Mouse (Mus musculus): ENCODE measurements at regions not wholly inside any gene's neighbourhood (a gene's known extent, or its start where the extent isn't known, plus 50 kb on each side); places are given as distances from the start of the nearest gene placed in this dataset.
"Not testable (repeated sequence)": the region's sequence is repeated elsewhere in the genome, so short reads cannot be mapped to it uniquely, and the experiment has no call there.

DNA sequence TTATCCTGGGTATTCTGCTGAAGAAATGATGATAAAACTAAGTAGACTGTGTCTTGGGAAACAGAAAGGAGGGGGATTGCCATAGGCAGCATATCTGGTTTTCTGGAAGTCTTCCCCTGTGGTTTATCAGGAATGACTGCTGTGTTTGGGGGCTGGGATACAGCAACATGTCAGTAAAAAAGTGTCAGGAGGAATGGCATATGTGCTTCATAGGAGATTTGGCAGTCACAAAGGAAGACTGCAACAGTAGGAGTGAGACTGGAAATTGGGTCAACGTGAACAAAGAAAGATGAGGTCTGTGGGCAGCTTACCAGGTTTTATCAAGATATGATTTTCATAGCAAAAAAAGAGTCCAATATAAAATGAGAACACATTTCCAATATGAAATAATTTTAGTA, 641.1 kb upstream of the Nrxn1 start:
- no peaks in the 10 kb centered on the region for H3K27me3 ChIP-seq
- ChIA-PET POLR2A (no interaction called here), CTCF (no interaction called here)
- ATAC-seq (no peak), DNase-seq (ENCODE audit: low read depth, low spot score) (no peak)
- TF ChIP-seq CTCF (IDR thresholded peaks at IDR 0.05), result no peak
- in situ Hi-C loops (cut with MboI; ENCODE audit: low pct_unique_long_range_greater_than_20kb), result no loop called here

DNA sequence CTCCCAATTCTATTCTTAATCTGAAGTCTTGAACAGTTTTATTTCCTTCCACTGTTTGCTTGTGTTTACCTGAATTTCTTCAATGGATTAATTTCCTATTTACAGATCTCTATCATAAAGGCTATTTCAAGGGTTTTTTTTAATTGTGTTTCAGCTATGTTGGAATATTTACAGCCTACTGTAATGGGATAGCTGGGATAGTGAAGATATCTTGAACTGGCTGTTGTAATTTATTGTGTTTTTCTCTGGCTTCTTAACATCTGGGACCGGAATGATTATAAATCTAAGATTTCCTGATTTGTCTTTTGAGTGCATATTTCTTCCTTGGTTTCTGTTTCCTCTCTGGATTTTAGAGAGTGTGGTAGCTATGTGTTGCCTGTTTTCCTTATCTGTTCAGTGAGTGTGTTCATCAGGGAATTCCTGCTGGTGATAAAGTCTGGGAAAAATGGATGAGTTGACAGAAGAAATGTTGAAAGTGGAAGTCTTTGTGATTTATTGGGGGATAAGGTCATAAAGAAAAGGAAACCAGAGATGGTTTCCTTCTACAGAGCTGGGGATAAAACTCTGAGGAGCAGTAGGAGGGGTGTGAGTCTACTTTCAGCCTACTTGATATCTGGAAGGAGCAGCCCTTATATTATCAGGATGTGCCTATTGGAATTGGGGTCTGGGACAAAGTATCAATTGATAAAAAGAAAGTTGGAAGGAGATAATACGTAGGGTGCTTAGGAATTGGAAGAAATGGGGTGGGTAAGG, 640.5 kb upstream of the Nrxn1 start:
- in situ Hi-C loops (cut with MboI; ENCODE audit: low pct_unique_long_range_greater_than_20kb), result no loop called here
- ChIA-PET CTCF (no interaction called here), POLR2A (no interaction called here)
- TF ChIP-seq CTCF (IDR thresholded peaks at IDR 0.05), result no peak
- no peaks in the 10 kb centered on the region for H3K27me3 ChIP-seq
- ATAC-seq (no peak), DNase-seq (ENCODE audit: low read depth, low spot score) (no peak)

DNA sequence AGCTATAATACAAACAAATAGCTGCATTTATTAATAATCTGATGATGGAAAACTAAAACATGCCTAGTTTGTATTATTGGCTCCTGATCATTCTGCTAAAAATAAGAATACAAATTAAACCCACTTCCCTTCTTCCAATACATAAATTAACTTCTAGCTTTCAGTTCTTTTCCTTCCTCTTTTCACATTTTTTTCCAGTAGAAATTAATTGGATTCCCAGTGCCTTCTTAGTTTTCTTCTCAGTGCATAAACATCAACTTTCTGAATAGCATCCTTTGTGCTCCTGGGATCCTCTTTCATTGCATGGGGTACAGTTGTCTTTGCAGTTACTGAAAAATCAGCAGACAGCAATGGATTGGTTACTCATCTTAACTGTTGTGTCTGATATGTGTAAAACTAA, 617.5 kb upstream of the Nrxn1 start:
- ChIA-PET CTCF (no interaction called here), POLR2A (no interaction called here)
- ATAC-seq, result no peak
- H3K27me3 ChIP-seq, result no peaks in the 10 kb centered on the region
- TF ChIP-seq CTCF (IDR thresholded peaks at IDR 0.05), result no peak
- DNase-seq (ENCODE audit: low read depth, low spot score), result no peak
- in situ Hi-C loops (cut with MboI; ENCODE audit: low pct_unique_long_range_greater_than_20kb), result no loop called here

DNA sequence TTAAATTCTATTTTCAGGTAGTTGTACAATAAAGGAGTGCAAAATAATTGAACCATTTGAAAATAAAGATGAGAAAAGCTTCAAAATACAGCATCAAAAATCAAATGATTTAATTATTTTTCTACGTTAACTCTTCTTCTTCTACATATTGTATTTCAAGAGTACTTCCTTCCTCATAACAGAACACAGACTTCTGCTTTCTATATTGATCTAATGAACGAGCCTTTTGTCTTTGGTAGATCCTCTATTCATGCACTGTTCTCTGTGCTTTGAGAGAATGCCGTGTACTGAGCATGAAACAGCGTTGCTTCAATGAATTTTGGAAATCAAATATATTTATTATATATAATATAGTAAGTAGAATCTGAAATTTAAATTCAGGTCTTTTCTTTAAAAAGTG, 598.2 kb upstream of the Nrxn1 start:
- ChIA-PET CTCF (no interaction called here), POLR2A (no interaction called here)
- in situ Hi-C loops (cut with MboI; ENCODE audit: low pct_unique_long_range_greater_than_20kb), result no loop called here
- ATAC-seq (no peak), DNase-seq (ENCODE audit: low read depth, low spot score) (no peak)
- TF ChIP-seq CTCF (IDR thresholded peaks at IDR 0.05), result no peak
- no peaks in the 10 kb centered on the region for H3K27me3 ChIP-seq

DNA sequence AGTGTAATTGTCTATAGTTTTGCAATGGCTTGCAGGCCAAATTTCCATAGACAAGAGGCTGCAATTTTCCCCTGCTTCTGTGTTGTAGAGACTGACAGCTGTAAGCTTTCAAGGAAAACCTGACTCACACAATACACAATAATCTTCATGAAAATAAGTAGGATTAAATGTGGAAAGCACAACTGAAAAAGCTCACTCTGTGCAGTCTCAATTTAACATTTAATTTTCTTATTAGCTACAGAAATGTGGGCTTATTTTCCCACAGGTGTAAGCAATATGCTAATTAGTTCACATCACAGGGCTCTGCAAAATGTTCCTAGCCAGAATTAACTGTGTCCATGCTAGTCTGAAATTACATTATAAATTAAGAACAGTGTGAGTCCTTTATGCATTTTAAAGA, 564.6 kb upstream of the Nrxn1 start:
- TF ChIP-seq CTCF (IDR thresholded peaks at IDR 0.05), result no peak
- no peaks in the 10 kb centered on the region for H3K27me3 ChIP-seq
- in situ Hi-C loops (cut with MboI; ENCODE audit: low pct_unique_long_range_greater_than_20kb), result no loop called here

DNA sequence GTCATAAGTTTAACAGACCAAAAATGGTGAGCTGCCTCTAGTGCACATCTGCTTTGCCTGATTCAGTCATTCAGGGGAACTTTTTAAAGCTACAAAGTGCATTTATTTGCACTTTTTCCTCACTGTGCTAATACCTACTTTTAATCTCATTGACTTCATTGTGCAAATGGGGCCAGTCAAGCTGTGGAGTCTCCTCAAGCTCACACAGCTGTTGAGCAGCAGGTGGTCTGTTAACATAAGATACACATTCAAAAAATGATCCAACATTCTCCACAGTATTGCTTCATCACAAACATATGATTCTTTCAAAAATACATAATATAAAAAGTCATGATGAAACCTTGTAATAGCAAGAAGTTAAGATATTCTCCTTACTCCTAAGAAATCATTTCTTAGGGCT, 564.2 kb upstream of the Nrxn1 start:
- H3K27me3 ChIP-seq, result no peaks in the 10 kb centered on the region
- in situ Hi-C loops (cut with MboI; ENCODE audit: low pct_unique_long_range_greater_than_20kb), result no loop called here
- DNase-seq (ENCODE audit: low read depth, low spot score), result no peak
- no peak for ATAC-seq
- CTCF ChIA-PET, result no interaction called here
- POLR2A ChIA-PET, result no interaction called here
- TF ChIP-seq CTCF (IDR thresholded peaks at IDR 0.05), result no peak

More for the DNA sequence above, 564.6 kb upstream of the Nrxn1 start:
- ChIA-PET POLR2A (no interaction called here), CTCF (no interaction called here)
- no peak for ATAC-seq
- no peak for DNase-seq (ENCODE audit: low read depth, low spot score)

DNA sequence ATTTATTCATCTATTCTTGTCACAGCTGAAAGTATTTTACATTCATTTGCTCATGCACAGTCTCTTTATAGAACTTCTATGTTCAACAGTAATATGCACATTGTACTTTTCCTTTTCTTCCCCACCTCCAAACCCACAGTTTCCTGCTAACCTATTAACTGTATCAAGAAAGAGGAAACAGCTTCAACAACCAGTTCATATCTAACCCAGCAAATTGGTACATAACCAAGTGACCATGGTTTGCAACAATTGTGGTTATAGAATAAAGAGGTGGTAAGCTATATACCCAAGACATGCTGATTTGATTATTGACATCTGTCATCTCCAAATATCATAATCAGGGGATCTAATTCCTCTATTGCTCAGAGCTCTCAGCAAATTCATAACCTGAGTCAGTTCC, 539.0 kb upstream of the Nrxn1 start:
- no peaks in the 10 kb centered on the region for H3K27me3 ChIP-seq
- ChIA-PET CTCF (interaction anchor here (1.5 kb wide), 1 partner anchor 13 kb away, joined by 3 read pairs; no protein-coding TSS in a partner anchor), POLR2A (no interaction called here)
- in situ Hi-C loops (cut with MboI; ENCODE audit: low pct_unique_long_range_greater_than_20kb), result no loop called here
- ATAC-seq (no peak), DNase-seq (ENCODE audit: low read depth, low spot score) (no peak)
- TF ChIP-seq CTCF (IDR thresholded peaks at IDR 0.05), result no peak

DNA sequence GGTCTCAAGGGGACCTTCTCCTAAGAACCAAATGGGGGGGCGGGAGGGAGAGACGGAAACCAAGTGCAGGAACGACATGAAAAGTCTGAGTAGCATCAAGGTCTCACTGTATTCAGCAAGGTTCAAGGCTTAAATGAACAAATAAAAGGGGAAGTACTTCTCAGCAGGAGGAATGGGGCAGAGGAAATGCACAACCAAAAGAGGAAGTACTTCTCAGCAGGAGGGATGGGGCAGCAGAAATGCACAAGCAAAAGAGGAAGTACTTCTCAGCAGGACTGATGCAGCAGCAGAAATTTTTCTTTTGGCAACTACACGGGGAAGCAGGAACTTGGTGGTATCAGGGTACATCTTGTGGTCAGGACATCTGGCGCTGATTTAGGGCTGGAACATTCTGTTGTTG, 521.3 kb upstream of the Nrxn1 start:
- in situ Hi-C loops (cut with MboI; ENCODE audit: low pct_unique_long_range_greater_than_20kb); ATAC-seq; DNase-seq (ENCODE audit: low read depth, low spot score); POLR2A ChIA-PET; CTCF ChIA-PET; H3K27me3 ChIP-seq: not testable (repeated sequence)

DNA sequence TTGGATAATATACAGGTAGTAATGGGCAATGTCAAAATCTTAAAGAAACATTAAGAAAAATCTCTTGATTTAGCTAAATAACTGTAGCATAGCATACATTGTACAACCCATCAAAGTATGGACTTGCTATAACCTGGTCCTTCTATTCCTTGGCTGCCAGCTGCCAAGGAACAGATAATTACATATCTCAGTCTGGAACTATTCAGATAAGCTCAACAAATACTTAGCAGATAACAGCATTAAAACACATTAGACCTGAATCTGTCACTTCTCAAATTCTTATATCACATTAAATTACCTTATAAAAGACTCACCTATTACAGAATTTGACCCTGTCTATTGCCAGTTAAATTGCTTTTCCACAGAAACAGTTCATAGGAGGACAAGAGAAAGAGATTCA, 496.2 kb upstream of the Nrxn1 start:
- ChIA-PET CTCF (no interaction called here), POLR2A (no interaction called here)
- in situ Hi-C loops (cut with MboI; ENCODE audit: low pct_unique_long_range_greater_than_20kb), result no loop called here
- ATAC-seq (no peak), DNase-seq (ENCODE audit: low read depth, low spot score) (no peak)
- no peak for TF ChIP-seq CTCF (IDR thresholded peaks at IDR 0.05)
- H3K27me3 ChIP-seq, result no peaks in the 10 kb centered on the region

DNA sequence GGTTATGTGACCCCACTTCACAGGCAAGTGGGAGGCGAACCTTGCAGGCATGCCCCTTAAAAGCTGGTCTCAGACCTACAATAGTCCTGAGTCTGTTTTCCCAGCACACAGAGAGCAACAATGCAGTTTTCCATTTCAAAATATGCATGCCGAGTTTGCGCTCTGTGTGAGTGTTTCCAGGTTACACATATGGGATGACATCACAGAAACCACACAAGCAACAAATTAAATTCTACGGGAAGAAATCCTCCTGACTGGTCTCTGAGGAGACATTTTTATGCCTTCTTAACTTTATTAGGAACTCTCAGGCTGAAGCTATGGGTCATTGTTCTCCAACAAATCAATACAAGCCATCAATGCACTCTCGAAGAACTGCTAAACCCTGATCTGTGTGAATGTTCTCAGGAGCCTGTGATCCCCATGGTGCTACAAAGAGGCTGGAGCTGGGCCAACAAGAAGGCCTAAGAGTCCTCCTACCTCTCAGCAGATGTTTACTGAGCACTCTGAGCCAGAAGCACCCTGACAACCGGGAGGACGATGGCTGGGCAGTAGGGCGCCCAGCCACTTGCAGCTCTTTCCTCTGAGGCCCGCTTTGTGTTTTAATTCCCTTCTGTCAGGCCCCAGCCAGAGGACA, 458.3 kb upstream of the Nrxn1 start:
- DNase-seq (ENCODE audit: low read depth, low spot score); in situ Hi-C loops (cut with MboI; ENCODE audit: low pct_unique_long_range_greater_than_20kb); CTCF ChIA-PET; ATAC-seq; H3K27me3 ChIP-seq; POLR2A ChIA-PET: not testable (repeated sequence)

DNA sequence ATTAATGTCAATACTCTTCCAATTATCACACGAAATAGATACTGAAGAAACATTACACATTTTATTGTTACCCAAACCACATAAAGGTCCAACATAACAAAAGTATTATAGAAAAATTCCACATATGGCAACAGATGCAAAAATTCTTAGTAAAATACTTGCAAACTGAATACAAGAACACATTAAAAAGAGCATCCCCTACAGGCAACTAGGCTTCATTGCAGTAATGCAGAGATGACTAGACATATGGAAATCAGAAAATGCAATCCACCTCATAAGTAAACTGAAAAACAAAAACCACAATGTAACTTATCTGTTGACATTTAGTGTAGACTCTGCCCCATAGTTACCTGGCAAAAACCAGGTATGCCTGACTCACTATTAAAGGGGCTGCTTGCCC, 438.6 kb upstream of the Nrxn1 start:
- DNase-seq (ENCODE audit: low read depth, low spot score) (no peak), ATAC-seq (no peak)
- CTCF ChIA-PET, result no interaction called here
- POLR2A ChIA-PET, result no interaction called here
- no peak for TF ChIP-seq CTCF (IDR thresholded peaks at IDR 0.05)
- no peaks in the 10 kb centered on the region for H3K27me3 ChIP-seq
- in situ Hi-C loops (cut with MboI; ENCODE audit: low pct_unique_long_range_greater_than_20kb), result no loop called here

DNA sequence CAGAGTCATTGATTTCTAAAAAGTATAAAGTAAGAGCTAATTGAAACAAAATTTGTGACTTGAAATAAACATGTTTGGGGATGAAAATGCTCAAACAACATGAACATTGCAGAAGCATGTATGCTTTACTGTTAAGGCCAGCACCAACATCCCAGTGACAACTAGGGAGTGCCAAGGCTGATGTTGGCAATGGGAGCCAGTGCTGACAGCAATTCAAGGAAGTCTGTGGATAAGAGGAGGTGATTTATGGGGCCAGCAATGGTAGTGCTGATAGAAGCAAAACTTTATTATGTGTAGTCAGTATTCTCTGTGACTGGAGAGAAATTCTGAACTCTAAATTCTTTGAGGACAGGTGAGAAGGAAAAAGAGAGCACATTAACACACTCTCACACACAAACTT, 424.4 kb upstream of the Nrxn1 start:
- ChIA-PET CTCF (no interaction called here), POLR2A (no interaction called here)
- H3K27me3 ChIP-seq, result no peaks in the 10 kb centered on the region
- DNase-seq (ENCODE audit: low read depth, low spot score), result no peak
- no peak for TF ChIP-seq CTCF (IDR thresholded peaks at IDR 0.05)
- in situ Hi-C loops (cut with MboI; ENCODE audit: low pct_unique_long_range_greater_than_20kb), result no loop called here
- ATAC-seq, result no peak
